Mouse (Mus musculus) embryonic facial prominence, embryonic 13.5 days (tissue): ENCODE measurements around the gene Mrps23. TPM values are rescaled to one million over a fixed set of nuclear protein-coding genes. Genes with fewer than 3 reads are reported as not detected.

ENCODE experiments used
- ATAC-seq: fragments of 200-750 bp; cut with Nextera tagmentation; 2 replicates; pipeline ENCODE4 v1.8.0; 2017; ENCODE audit warnings: low read depth; ENCODE audit not compliant: insufficient number of reproducible peaks, insufficient read depth, low FRiP score, low TSS enrichment
- H3K27ac ChIP-seq: fragments of 300-500 bp; sonication (generic); 2 replicates; pipeline ENCODE4 v1.5.1; 2015; ENCODE audit warnings: moderate library complexity, mild to moderate bottlenecking, inconsistent platforms
- H3K27me3 ChIP-seq: fragments of 300-500 bp; sonication (generic); 2 replicates; pipeline ENCODE4 v1.6.1; 2015; ENCODE audit warnings: mild to moderate bottlenecking, inconsistent platforms
- H3K36me3 ChIP-seq: fragments of 300-500 bp; sonication (generic); 2 replicates; pipeline ENCODE4 v1.6.1; 2015; ENCODE audit warnings: mild to moderate bottlenecking, inconsistent platforms
- H3K4me1 ChIP-seq: fragments of 300-500 bp; sonication (generic); 2 replicates; pipeline ENCODE4 v1.6.1; 2015; ENCODE audit warnings: inconsistent platforms
- H3K4me2 ChIP-seq: fragments of 300-500 bp; sonication (generic); 2 replicates; pipeline ENCODE4 v1.6.1; 2015; ENCODE audit warnings: moderate library complexity, mild to moderate bottlenecking, inconsistent platforms
- H3K4me3 ChIP-seq: fragments of 300-500 bp; sonication (generic); 2 replicates; pipeline ENCODE4 v1.5.1; 2015; ENCODE audit warnings: mild to moderate bottlenecking, inconsistent platforms
- H3K9ac ChIP-seq: fragments of 300-500 bp; sonication (generic); 2 replicates; pipeline ENCODE4 v1.6.1; 2015; ENCODE audit warnings: mild to moderate bottlenecking, inconsistent platforms
- H3K9me3 ChIP-seq: fragments of 300-500 bp; sonication (generic); 2 replicates; pipeline ENCODE4 v1.6.1; 2016; ENCODE audit warnings: inconsistent platforms
- WGBS: fragments of 180-500 bp; shearing (Covaris S2); methylation state at CpG from one replicate; pipeline ENCODE4 v1.1.7; 2015; ENCODE audit warnings: mixed read lengths; 5-methylcytosine and 5-hydroxymethylcytosine counted together
- polyA plus RNA-seq: library from polyadenylated mRNA; unstranded; fragments of >200 nt; fragmentation: Nextera tagmentation; extraction: Ambion mirVana; gene quantifications from 2 replicates; pipeline ENCODE4 v1.2.1, GENCODE M21; 2015

Gene Mrps23
- polyA plus RNA-seq, 1 experiment from 2014 or later: 69.4 TPM

GRCm38 (mm10) chr11:88235221-88236203, 31.3 kb downstream of the Mrps23 start:
- peak overlapping the region; percentile 60 for H3K27ac ChIP-seq
- 0 out of 2 replicates have a peak overlapping the region, but pooled peaks have one; percentile 16 for H3K4me3 ChIP-seq
- 9% methylated on average over 23 of the region's 23 CpGs for WGBS
- peak overlapping the region; percentile 48 for H3K4me2 ChIP-seq
- H3K9ac ChIP-seq: 0 out of 2 replicates have a peak overlapping the region, but pooled peaks have one; percentile 12
- peaks cover 10% of the 10 kb centered on the region for H3K27me3 ChIP-seq
- no peak for ATAC-seq
- H3K4me1 ChIP-seq: peaks cover 39% of the 10 kb centered on the region
- no peaks in the 10 kb centered on the region for H3K9me3 ChIP-seq
- no peaks in the 10 kb centered on the region for H3K36me3 ChIP-seq

GRCm38 (mm10) chr11:88240275-88240674, 36.1 kb downstream of the Mrps23 start:
- Histone ChIP-seq H3K9ac (no peak overlapping the region), H3K27ac (no peak overlapping the region), H3K4me1 (peaks cover 27% of the 10 kb centered on the region), H3K4me2 (no peak overlapping the region), H3K9me3 (no peaks in the 10 kb centered on the region), H3K4me3 (no peak overlapping the region), H3K36me3 (no peaks in the 10 kb centered on the region), H3K27me3 (no peaks in the 10 kb centered on the region)
- WGBS: 67% methylated on average over 10 of the region's 10 CpGs
- ATAC-seq: no peak

GRCm38 (mm10) chr11:88240736-88241353, 36.7 kb downstream of the Mrps23 start:
- no peaks in the 10 kb centered on the region for H3K9me3 ChIP-seq
- peaks cover 21% of the 10 kb centered on the region for H3K4me1 ChIP-seq
- H3K27ac ChIP-seq: 0 out of 2 replicates have a peak overlapping the region, but pooled peaks have one; percentile 4
- 6% methylated on average over 10 of the region's 10 CpGs for WGBS
- no peak for ATAC-seq
- peak overlapping the region; percentile 18 for H3K4me2 ChIP-seq
- no peaks in the 10 kb centered on the region for H3K36me3 ChIP-seq
- H3K27me3 ChIP-seq: no peaks in the 10 kb centered on the region
- H3K9ac ChIP-seq: 0 out of 2 replicates have a peak overlapping the region, but pooled peaks have one; percentile 22
- no peak overlapping the region for H3K4me3 ChIP-seq

DNA sequence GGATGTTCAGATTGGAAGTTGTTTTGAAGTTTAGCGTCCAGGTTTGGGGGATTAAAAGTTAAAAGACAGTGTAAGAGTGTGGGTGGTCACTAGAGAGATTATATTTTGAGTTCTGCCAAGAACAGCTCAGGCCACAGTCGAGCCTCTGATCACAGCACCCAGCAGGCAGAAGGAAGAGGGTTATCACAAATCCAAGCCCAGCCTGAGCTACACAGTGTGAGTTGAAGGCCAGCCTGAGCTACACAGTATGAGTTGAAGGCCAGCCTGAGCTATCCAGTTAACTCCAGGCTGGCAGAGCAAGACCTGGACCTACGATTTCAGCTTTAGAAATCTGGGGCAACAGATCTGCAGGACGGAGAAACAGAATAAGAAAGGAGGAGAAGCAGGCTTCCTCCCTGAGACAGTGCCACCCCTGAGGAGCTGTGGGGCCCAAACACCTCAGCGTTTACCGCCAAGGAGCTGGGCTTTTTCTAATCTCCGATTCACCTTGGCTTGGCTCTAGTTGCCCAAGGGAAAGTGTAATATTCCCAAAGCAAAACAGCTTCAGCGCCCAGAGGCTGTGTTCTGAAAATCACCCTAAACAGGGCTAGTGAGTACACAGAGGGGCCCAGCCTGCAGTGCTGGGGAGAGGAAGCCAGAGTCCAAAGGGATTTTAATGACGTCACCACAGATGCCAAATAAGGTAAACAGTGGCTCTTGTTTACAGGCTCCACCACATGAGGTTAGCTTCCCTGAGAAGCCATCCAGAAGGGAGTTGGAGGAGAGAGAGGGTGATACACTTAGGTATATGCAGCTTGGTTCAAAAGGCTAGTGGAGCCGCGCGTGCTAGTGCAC, 37.5 kb downstream of the Mrps23 start:
- Histone ChIP-seq H3K27ac (peak overlapping the region; percentile 44; the same call in 1 of the 2 replicates), H3K4me2 (no peak overlapping the region), H3K4me1 (peaks cover 18% of the 10 kb centered on the region), H3K27me3 (no peaks in the 10 kb centered on the region), H3K36me3 (no peaks in the 10 kb centered on the region), H3K4me3 (no peak overlapping the region), H3K9ac (no peak overlapping the region), H3K9me3 (no peaks in the 10 kb centered on the region)
- 0 out of 2 replicates have a peak, but pooled peaks have one; percentile 26 for ATAC-seq
- 40% methylated on average over 12 of the region's 12 CpGs for WGBS

GRCm38 (mm10) chr11:88245581-88246170, 41.5 kb downstream of the Mrps23 start:
- Histone ChIP-seq H3K4me2 (no peak overlapping the region), H3K9ac (no peak overlapping the region), H3K4me3 (no peak overlapping the region), H3K36me3 (no peaks in the 10 kb centered on the region), H3K9me3 (no peaks in the 10 kb centered on the region), H3K27me3 (peaks cover 4% of the 10 kb centered on the region; the same call in 1 of the 2 replicates), H3K4me1 (peaks cover 14% of the 10 kb centered on the region), H3K27ac (no peak overlapping the region)
- 84% methylated on average over 14 of the region's 14 CpGs for WGBS
- no peak for ATAC-seq

- WGBS: 41% methylated on average over 5 of the region's 5 CpGs
- H3K4me2 ChIP-seq: no peak overlapping the region
Measured at GRCm38 (mm10) chr11:88248636-88249035, 44.4 kb downstream of the Mrps23 start.

GRCm38 (mm10) chr11:88250568-88250967, 46.4 kb downstream of the Mrps23 start:
- no peak overlapping the region for H3K4me2 ChIP-seq
- H3K36me3 ChIP-seq: no peaks in the 10 kb centered on the region
- no peak overlapping the region for H3K4me3 ChIP-seq
- peaks cover 20% of the 10 kb centered on the region for H3K4me1 ChIP-seq
- no peaks in the 10 kb centered on the region for H3K9me3 ChIP-seq
- no peak overlapping the region for H3K27ac ChIP-seq
- no peak overlapping the region for H3K9ac ChIP-seq
- WGBS: 75% methylated on average over 3 of the region's 3 CpGs
- peaks cover 13% of the 10 kb centered on the region; the same call in 1 of the 2 replicates for H3K27me3 ChIP-seq
- ATAC-seq: no peak

More at GRCm38 (mm10) chr11:88248636-88249035, 44.4 kb downstream of the Mrps23 start:
- peaks cover 13% of the 10 kb centered on the region; the same call in 1 of the 2 replicates for H3K27me3 ChIP-seq
- no peak overlapping the region for H3K4me3 ChIP-seq
- no peak overlapping the region for H3K9ac ChIP-seq
- peaks cover 17% of the 10 kb centered on the region for H3K4me1 ChIP-seq
- no peak overlapping the region for H3K27ac ChIP-seq
- ATAC-seq: no peak
- no peaks in the 10 kb centered on the region for H3K36me3 ChIP-seq
- no peaks in the 10 kb centered on the region for H3K9me3 ChIP-seq

DNA sequence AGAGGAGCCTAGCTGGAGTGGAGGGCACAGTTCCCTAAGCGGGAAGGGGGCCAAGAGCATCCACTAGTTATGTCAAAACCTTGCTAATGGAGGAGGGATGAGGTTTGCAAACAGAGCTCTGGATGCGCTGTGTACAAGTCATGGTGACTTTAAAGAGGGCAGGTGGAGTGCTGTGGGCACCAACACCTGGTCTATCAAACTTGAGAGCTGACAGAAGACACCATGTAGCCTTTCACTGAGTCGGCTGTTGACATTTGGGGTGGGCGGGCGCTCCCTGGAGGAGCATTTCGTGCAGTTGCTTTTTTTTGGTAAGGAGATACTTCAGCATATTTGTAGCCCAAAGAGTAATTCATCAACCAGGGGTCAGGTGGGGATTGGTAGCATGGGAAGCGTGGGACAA, 47.1 kb downstream of the Mrps23 start:
- Histone ChIP-seq H3K9ac (no peak overlapping the region), H3K4me1 (peaks cover 20% of the 10 kb centered on the region), H3K27ac (no peak overlapping the region), H3K4me3 (no peak overlapping the region), H3K9me3 (no peaks in the 10 kb centered on the region), H3K36me3 (no peaks in the 10 kb centered on the region), H3K4me2 (no peak overlapping the region), H3K27me3 (peaks cover 13% of the 10 kb centered on the region; the same call in 1 of the 2 replicates)
- WGBS: 72% methylated on average over 7 of the region's 7 CpGs
- no peak for ATAC-seq

- 12% methylated on average over 22 of the region's 22 CpGs for WGBS
- Histone ChIP-seq H3K27me3 (peaks cover 13% of the 10 kb centered on the region; the same call in 1 of the 2 replicates), H3K9me3 (no peaks in the 10 kb centered on the region), H3K4me2 (peak overlapping the region; percentile 55), H3K9ac (peak overlapping the region; percentile 40; the same call in 1 of the 2 replicates), H3K4me1 (peaks cover 20% of the 10 kb centered on the region), H3K4me3 (peak overlapping the region; percentile 27), H3K27ac (no peak overlapping the region), H3K36me3 (no peaks in the 10 kb centered on the region)
- ATAC-seq: peak; percentile 78; the same call in 1 of the 2 replicates
Measured at GRCm38 (mm10) chr11:88251972-88252766, 48.0 kb downstream of the Mrps23 start.
